Mouse (Mus musculus) liver, adult 2 months (tissue): ENCODE measurements around the gene Robo1.

Experiments used
- CTCF ChIP-seq: fragments of 200-500 bp; IDR thresholded peaks from 2 replicates; pipeline ENCODE4 v1.5.1; 2011; ENCODE audit warnings: low read depth, low read length, control low read depth
- POLR2A ChIP-seq: fragments of 200-500 bp; IDR thresholded peaks from 2 replicates; pipeline ENCODE4 v1.6.1; 2011; ENCODE audit warnings: low read length, control low read depth; ENCODE audit not compliant: insufficient read depth; ENCODE audit errors: extremely low read depth

DNA sequence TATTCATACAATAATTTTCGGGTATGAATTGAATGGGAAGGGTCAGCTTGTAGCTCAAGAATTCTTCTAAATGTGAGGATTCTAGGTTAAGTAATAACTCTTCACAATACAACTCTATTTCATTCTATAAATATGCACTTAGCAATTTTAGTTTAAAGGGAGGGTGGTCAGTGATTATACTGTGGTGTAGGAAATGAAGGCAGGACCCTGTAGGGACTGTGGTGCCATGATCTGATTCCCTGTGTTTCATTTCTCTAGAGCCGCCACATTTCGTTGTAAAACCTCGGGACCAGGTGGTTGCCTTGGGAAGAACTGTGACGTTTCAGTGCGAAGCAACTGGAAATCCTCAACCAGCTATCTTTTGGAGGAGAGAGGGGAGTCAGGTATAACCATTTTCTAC, 651.7 kb downstream of the Robo1 start:
- TF ChIP-seq POLR2A (no peak), CTCF (no peak)
